Mouse (Mus musculus): ENCODE measurements around the gene Gsto1.

The Gsto1 gene

GRCm38 (mm10) chr19:47913344-47913743 is 58.6 kb downstream of the Gsto1 start:
- Histone ChIP-seq H3K27me3 (ENCODE audit: control insufficient read depth, insufficient read depth, low read length, poor library complexity, severe bottlenecking) (no peaks in the 10 kb centered on the region), H3K36me3 (ENCODE audit: control insufficient read depth, insufficient read depth, low read length, poor library complexity, severe bottlenecking) (peaks cover 2% of the 10 kb centered on the region; the same call in 1 of the 2 replicates)
- DNase-seq (ENCODE audit: low read depth, low spot score): no peak

- Histone ChIP-seq H3K27me3 (ENCODE audit: control insufficient read depth, insufficient read depth, low read length, poor library complexity, severe bottlenecking) (no peaks in the 10 kb centered on the region), H3K36me3 (ENCODE audit: control insufficient read depth, insufficient read depth, low read length, poor library complexity, severe bottlenecking) (peaks cover 2% of the 10 kb centered on the region; the same call in 1 of the 2 replicates)
- DNase-seq (ENCODE audit: low read depth, low spot score): no peak
Measured at GRCm38 (mm10) chr19:47914191-47914590, 59.4 kb downstream of the Gsto1 start.

Measured in splenic B cell, adult 2 months (primary cell).